Mouse (Mus musculus) cortical plate, adult 2 months (tissue): Measurements from ENCODE around the gene Stat5b.

Experiments used
- CTCF ChIP-seq: fragments of 200-500 bp; IDR thresholded peaks from 2 replicates; pipeline ENCODE4 v1.5.1; 2011; ENCODE audit warnings: mild to moderate bottlenecking, control low read depth, low read length; ENCODE audit not compliant: insufficient read depth; ENCODE audit errors: extremely low read depth
- POLR2A ChIP-seq: fragments of 200-500 bp; IDR thresholded peaks from 2 replicates; pipeline ENCODE4 v1.6.1; 2011; ENCODE audit warnings: mild to moderate bottlenecking, low read length, control low read depth; ENCODE audit not compliant: insufficient read depth; ENCODE audit errors: extremely low read depth

GRCm38 (mm10) chr11:100858935-100859578, 8.5 kb upstream of the Stat5b start, which contains the start of gene Stat5a:
- TF ChIP-seq CTCF (no peak), POLR2A (no peak)
